Mouse (Mus musculus): ENCODE measurements around the gene Bbx.

GRCm38 (mm10) chr16:50449086-50449485, 16.9 kb upstream of the Bbx start:
- TF ChIP-seq GATA1 (IDR thresholded peaks at IDR 0.05; ENCODE audit: borderline replicate concordance, low read length) (no peak), FLI1 (IDR thresholded peaks at IDR 0.05; ENCODE audit: low read length) (no peak)
